Mouse (Mus musculus) lung, adult 10 weeks (tissue): Measurements from ENCODE around the gene Nr2c2. TPM values are rescaled to one million over a fixed set of nuclear protein-coding genes. Genes with fewer than 3 reads are reported as not detected.

Experiments used
- polyA plus RNA-seq: library from polyadenylated mRNA; stranded (reverse); fragments of 350-450 nt; fragmentation: Illumina TruSeq; extraction: RNeasy Lipid Tissue Mini Kit (QIAGEN cat#74804); gene quantifications from one replicate; pipeline ENCODE4 v1.2.3, GENCODE M21; 2014; ENCODE audit warnings: low read depth, low replicate concordance; ENCODE audit not compliant: insufficient read depth

Nr2c2 gene
- polyA plus RNA-seq: 8.9 TPM

GRCm38 (mm10) chr6:92091130-92091591 lies at the start of gene Nr2c2:
Gene Nr2c2, plus strand, starts transcription at chr6:92091390.

GRCm38 (mm10) chr6:92183621-92184131 lies 92.5 kb downstream of the Nr2c2 start, which contains the start of gene Mrps25:
Gene Mrps25, minus strand, starts transcription at chr6:92184033.

GRCm38 (mm10) chr6:92214773-92215449 lies 123.7 kb downstream of the Nr2c2 start, which contains the start of gene Rbsn:
Gene Rbsn, minus strand, starts transcription at chr6:92214925.

Other genes starting within 250 kb of the Nr2c2 start
- 11.9 TPM for gene Ccdc174, start 213.3 kb upstream of the Nr2c2 start, polyA plus RNA-seq
- gene 4930590J08Rik, start 188.6 kb upstream of the Nr2c2 start, polyA plus RNA-seq: 0.23 TPM
- gene Fgd5, start 112.5 kb upstream of the Nr2c2 start, polyA plus RNA-seq: 23.6 TPM
- 28.8 TPM for gene Mrps25, start 92.6 kb downstream of the Nr2c2 start, polyA plus RNA-seq
- 7.6 TPM for gene Rbsn, start 123.5 kb downstream of the Nr2c2 start, polyA plus RNA-seq
- not detected for gene Trh, start 153.3 kb downstream of the Nr2c2 start, polyA plus RNA-seq